Mouse (Mus musculus) frontal cortex, postnatal 10 days (tissue): ENCODE measurements at regions not wholly inside any gene's neighbourhood (a gene's known extent, or its start where the extent isn't known, plus 50 kb on each side); places are given as distances from the start of the nearest gene placed in this dataset.

Experiments
- DNase-seq, 2 experiments: peaks; one replicate each; pipeline ENCODE4 v3.0.0; 2022; ENCODE audit warnings: low spot score in 2 of 2, mixed read lengths in 1 of 2

GRCm38 (mm10) chr5:69877100-69877499, 285.0 kb upstream of the Gnpda2 start:
- no peak for DNase-seq

- DNase-seq, result no peak
These were observed 270.9 kb upstream of the Gnpda2 start for GRCm38 (mm10) chr5:69863027-69863426.

GRCm38 (mm10) chr5:69844809-69845208, 252.7 kb upstream of the Gnpda2 start:
- no peak for DNase-seq

GRCm38 (mm10) chr5:69837947-69838710, 246.0 kb upstream of the Gnpda2 start:
- no peak for DNase-seq

GRCm38 (mm10) chr5:69836356-69836755, 244.2 kb upstream of the Gnpda2 start:
- DNase-seq, result no peak

- no peak for DNase-seq
These were observed 243.0 kb upstream of the Gnpda2 start for GRCm38 (mm10) chr5:69835162-69835561.

- DNase-seq, result no peak
These were observed 225.6 kb upstream of the Gnpda2 start for GRCm38 (mm10) chr5:69817778-69818177.

GRCm38 (mm10) chr5:69817035-69817434, 224.9 kb upstream of the Gnpda2 start:
- no peak for DNase-seq

- DNase-seq, result no peak
These were observed 223.2 kb upstream of the Gnpda2 start for GRCm38 (mm10) chr5:69815356-69815755.

GRCm38 (mm10) chr5:69802612-69803011, 210.5 kb upstream of the Gnpda2 start:
- no peak for DNase-seq

- no peak for DNase-seq
These were observed 210.0 kb upstream of the Gnpda2 start for GRCm38 (mm10) chr5:69802101-69802500.

- DNase-seq, result no peak
These were observed 203.2 kb upstream of the Gnpda2 start for GRCm38 (mm10) chr5:69795316-69795715.

- no peak for DNase-seq
These were observed 202.5 kb upstream of the Gnpda2 start for GRCm38 (mm10) chr5:69794641-69795040.

GRCm38 (mm10) chr5:69756769-69757485, 164.8 kb upstream of the Gnpda2 start:
- no peak for DNase-seq

- no peak for DNase-seq
These were observed 164.2 kb upstream of the Gnpda2 start for GRCm38 (mm10) chr5:69756360-69756759.

GRCm38 (mm10) chr5:69740511-69740910, 148.4 kb upstream of the Gnpda2 start:
- no peak for DNase-seq

- DNase-seq, result no peak
These were observed 129.3 kb upstream of the Gnpda2 start for GRCm38 (mm10) chr5:69721351-69722006.

- DNase-seq, result no peak
These were observed 123.9 kb upstream of the Gnpda2 start for GRCm38 (mm10) chr5:69716087-69716486.

- no peak for DNase-seq
These were observed 115.0 kb upstream of the Gnpda2 start for GRCm38 (mm10) chr5:69707099-69707498.

GRCm38 (mm10) chr5:69705168-69705532, 113.0 kb upstream of the Gnpda2 start:
- DNase-seq, result no peak

- peak; percentile 3 to 13 for DNase-seq
These were observed 112.4 kb upstream of the Gnpda2 start for GRCm38 (mm10) chr5:69704261-69705167.

GRCm38 (mm10) chr5:69678770-69679169, 86.6 kb upstream of the Gnpda2 start:
- DNase-seq, result no peak
